Mouse (Mus musculus) limb, embryonic 14.5 days (tissue): ENCODE data around the gene Vav2. TPM values are rescaled to one million over a fixed set of nuclear protein-coding genes. Genes with fewer than 3 reads are reported as not detected.

ENCODE experiments used
- ATAC-seq: fragments of 200-750 bp; cut with Nextera tagmentation; 2 replicates; pipeline ENCODE4 v1.8.0; 2017; ENCODE audit warnings: low read depth, moderate number of reproducible peaks, moderate TSS enrichment; ENCODE audit not compliant: low FRiP score
- DNase-seq: peaks from one replicate; pipeline ENCODE4 v3.0.0-alpha.2; 2015; ENCODE audit warnings: low spot score
- H3K27ac ChIP-seq: fragments of 300-500 bp; sonication (generic); replicated peaks from 2 replicates; pipeline ENCODE4 v1.5.1; 2014; ENCODE audit warnings: low read depth, mild to moderate bottlenecking, low read length, moderate library complexity, mixed read lengths
- H3K27me3 ChIP-seq: fragments of 300-500 bp; sonication (generic); 2 replicates; pipeline ENCODE4 v1.6.1; 2014; ENCODE audit warnings: low read length, mixed read lengths; ENCODE audit not compliant: control insufficient read depth, insufficient read depth
- H3K36me3 ChIP-seq: fragments of 300-500 bp; sonication (generic); 2 replicates; pipeline ENCODE4 v1.6.1; 2014; ENCODE audit warnings: mild to moderate bottlenecking, low read length, moderate library complexity, mixed read lengths; ENCODE audit not compliant: control insufficient read depth, insufficient read depth
- H3K4me1 ChIP-seq: fragments of 300-500 bp; sonication (generic); 2 replicates; pipeline ENCODE4 v1.6.1; 2014; ENCODE audit warnings: antibody characterized with exemption, low read length, mixed read lengths; ENCODE audit not compliant: control insufficient read depth, insufficient read depth
- H3K4me2 ChIP-seq: fragments of 300-500 bp; sonication (generic); replicated peaks from 2 replicates; pipeline ENCODE4 v1.6.1; 2014; ENCODE audit warnings: low read depth, mild to moderate bottlenecking, low read length, moderate library complexity; ENCODE audit not compliant: severe bottlenecking
- H3K4me3 ChIP-seq: fragments of 300-500 bp; sonication (generic); replicated peaks from 2 replicates; pipeline ENCODE4 v1.5.1; 2014; ENCODE audit warnings: low read length
- H3K9ac ChIP-seq: fragments of 300-500 bp; sonication (generic); 2 replicates; pipeline ENCODE4 v1.6.1; 2014; ENCODE audit warnings: mild to moderate bottlenecking, low read depth, low read length, moderate library complexity; ENCODE audit not compliant: severe bottlenecking
- H3K9me3 ChIP-seq: fragments of 300-500 bp; sonication (generic); 2 replicates; pipeline ENCODE4 v1.6.1; 2016; ENCODE audit warnings: low read length; ENCODE audit not compliant: control insufficient read depth
- POLR2A ChIP-seq: fragments of 200-500 bp; IDR thresholded peaks from 2 replicates; pipeline ENCODE4 v1.8.0; 2012; ENCODE audit warnings: inconsistent platforms, mild to moderate bottlenecking, moderate library complexity, borderline replicate concordance; ENCODE audit not compliant: insufficient read depth, insufficient read length; ENCODE audit errors: extremely low read depth
- WGBS: fragments of 180-500 bp; shearing (Covaris S2); extraction: QIAGEN DNeasy Blood & Tissue Kit; methylation state at CpG from one replicate; pipeline ENCODE4 v1.1.7; 2014; 5-methylcytosine and 5-hydroxymethylcytosine counted together
- polyA plus RNA-seq, 2 experiments: library from polyadenylated mRNA; depleted of rRNA in 1 of 2; stranded (reverse) in 1 of 2; unstranded in 1 of 2; fragments of >200 nt; fragmentation: Nextera tagmentation in 1 of 2; extraction: Ambion mirVana in 1 of 2; gene quantifications; 2 replicates each; pipeline versions ENCODE4 v1.2.1 to v1.2.3; 2012 to 2014

Gene Vav2
- polyA plus RNA-seq, 2 experiments = 5.9 to 19.6 TPM

DNA sequence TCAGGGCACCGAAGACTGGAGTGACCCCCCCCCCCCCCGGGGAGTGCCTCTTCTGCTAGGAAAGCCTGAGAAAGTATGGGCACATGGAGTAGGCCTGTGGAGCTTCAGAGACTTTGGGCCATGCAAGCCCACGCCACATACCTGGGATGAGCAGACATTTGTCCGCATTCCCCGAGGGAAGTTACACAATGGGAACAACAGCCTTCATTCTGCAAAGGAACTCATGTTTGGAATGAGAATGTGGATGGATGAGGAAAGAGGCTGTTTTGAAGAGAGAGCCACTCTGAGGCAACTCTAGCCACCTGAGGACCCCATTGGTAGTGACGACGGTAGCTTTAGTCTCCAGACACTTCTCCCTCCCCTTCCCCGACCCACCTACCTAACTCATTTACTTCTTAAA lies 106.0 kb downstream of the Vav2 start:
- Histone ChIP-seq H3K4me1 (peaks cover 16% of the 10 kb centered on the region), H3K9me3 (no peaks in the 10 kb centered on the region), H3K9ac (no peak overlapping the region), H3K27me3 (no peaks in the 10 kb centered on the region), H3K4me2 (no peak overlapping the region), H3K4me3 (no peak overlapping the region), H3K27ac (no peak overlapping the region), H3K36me3 (no peaks in the 10 kb centered on the region)
- TF ChIP-seq POLR2A = no peak
- no peak for ATAC-seq
- 68% methylated on average over 8 of the region's 8 CpGs for WGBS
- DNase-seq = no peak

GRCm38 (mm10) chr2:27318606-27319005 lies 108.2 kb downstream of the Vav2 start:
- no peak for ATAC-seq

DNA sequence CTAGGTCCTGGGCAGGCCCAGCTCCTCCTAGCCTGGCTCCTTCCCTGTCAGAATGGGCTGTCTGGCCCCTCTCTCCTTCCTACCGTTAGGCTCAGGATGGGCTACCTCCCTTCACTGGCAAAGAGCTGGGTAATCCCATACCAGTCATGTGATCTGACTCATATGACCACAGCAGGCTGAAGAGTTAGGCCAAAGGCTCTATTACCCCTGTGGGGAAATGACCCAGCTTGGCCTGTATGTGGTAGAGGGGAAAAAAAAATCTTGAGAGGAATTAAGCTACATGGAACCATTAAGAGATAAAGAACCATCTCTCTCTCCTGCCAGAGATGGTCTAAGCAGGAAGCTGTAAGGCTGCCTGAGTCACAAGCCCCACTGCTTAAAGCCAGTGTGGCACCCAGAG lies 108.6 kb downstream of the Vav2 start:
- ATAC-seq = no peak
- no peak for TF ChIP-seq POLR2A

More at GRCm38 (mm10) chr2:27318606-27319005, 108.2 kb downstream of the Vav2 start:
- TF ChIP-seq POLR2A = no peak
- peaks cover 10% of the 10 kb centered on the region for H3K4me1 ChIP-seq
- DNase-seq = no peak
- no peak overlapping the region for H3K4me3 ChIP-seq
- H3K9me3 ChIP-seq = no peaks in the 10 kb centered on the region
- H3K9ac ChIP-seq = no peak overlapping the region
- no peaks in the 10 kb centered on the region for H3K36me3 ChIP-seq
- H3K4me2 ChIP-seq = no peak overlapping the region
- no peaks in the 10 kb centered on the region for H3K27me3 ChIP-seq
- H3K27ac ChIP-seq = no peak overlapping the region
- 71% methylated on average over 4 of the region's 4 CpGs for WGBS

GRCm38 (mm10) chr2:27316167-27316566 lies 110.7 kb downstream of the Vav2 start:
- ATAC-seq = peak; percentile 26; the same call in 1 of the 2 replicates

More for the DNA sequence above, 108.6 kb downstream of the Vav2 start:
- Histone ChIP-seq H3K27ac (no peak overlapping the region), H3K4me1 (peaks cover 5% of the 10 kb centered on the region), H3K4me3 (no peak overlapping the region), H3K4me2 (no peak overlapping the region), H3K36me3 (no peaks in the 10 kb centered on the region), H3K9me3 (no peaks in the 10 kb centered on the region), H3K9ac (no peak overlapping the region), H3K27me3 (no peaks in the 10 kb centered on the region)
- no peak for DNase-seq
- 18% methylated on average over 1 of the region's 1 CpGs for WGBS

DNA sequence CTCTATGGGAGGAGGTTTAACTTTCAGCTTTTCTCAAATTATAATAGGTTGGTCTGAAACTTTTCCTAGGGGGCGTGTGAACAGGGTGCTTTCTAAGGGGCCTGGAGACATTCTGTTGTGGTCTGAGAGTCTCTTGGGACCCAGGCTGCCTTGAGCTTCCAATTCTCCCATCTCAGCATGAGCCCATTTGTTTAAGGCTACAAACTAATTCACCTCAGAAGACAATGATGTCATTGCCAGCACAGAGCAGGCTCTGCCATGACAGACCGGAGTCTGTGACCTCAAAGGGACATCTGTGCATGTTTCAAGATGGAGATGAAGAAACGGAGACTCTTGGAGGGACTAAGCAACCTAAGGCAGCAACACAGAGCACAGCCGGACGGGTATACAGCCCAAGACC lies 112.6 kb downstream of the Vav2 start:
- H3K36me3 ChIP-seq = no peaks in the 10 kb centered on the region
- no peak for DNase-seq
- no peak for TF ChIP-seq POLR2A
- no peak overlapping the region for H3K27ac ChIP-seq
- H3K9me3 ChIP-seq = no peaks in the 10 kb centered on the region
- no peak overlapping the region for H3K4me3 ChIP-seq
- H3K4me1 ChIP-seq = no peaks in the 10 kb centered on the region; the same call in 1 of the 2 replicates
- H3K27me3 ChIP-seq = no peaks in the 10 kb centered on the region
- no peak overlapping the region for H3K9ac ChIP-seq
- ATAC-seq = no peak
- 89% methylated on average over 5 of the region's 5 CpGs for WGBS
- no peak overlapping the region for H3K4me2 ChIP-seq

More at GRCm38 (mm10) chr2:27316167-27316566, 110.7 kb downstream of the Vav2 start:
- H3K9me3 ChIP-seq = no peaks in the 10 kb centered on the region
- no peak overlapping the region for H3K9ac ChIP-seq
- no peaks in the 10 kb centered on the region for H3K36me3 ChIP-seq
- no peak for TF ChIP-seq POLR2A
- WGBS = 62% methylated on average over 5 of the region's 5 CpGs
- no peak overlapping the region for H3K4me3 ChIP-seq
- H3K27me3 ChIP-seq = no peaks in the 10 kb centered on the region
- no peak overlapping the region for H3K4me2 ChIP-seq
- no peak overlapping the region for H3K27ac ChIP-seq
- no peak for DNase-seq
- no peaks in the 10 kb centered on the region; the same call in 1 of the 2 replicates for H3K4me1 ChIP-seq

GRCm38 (mm10) chr2:27312500-27312899 lies 114.3 kb downstream of the Vav2 start:
- no peak for ATAC-seq
- 72% methylated on average over 3 of the region's 3 CpGs for WGBS

More at GRCm38 (mm10) chr2:27312500-27312899, 114.3 kb downstream of the Vav2 start:
- no peak for TF ChIP-seq POLR2A
- Histone ChIP-seq H3K9ac (no peak overlapping the region), H3K27ac (no peak overlapping the region), H3K9me3 (no peaks in the 10 kb centered on the region), H3K4me2 (no peak overlapping the region), H3K4me3 (no peak overlapping the region), H3K4me1 (no peaks in the 10 kb centered on the region; the same call in 1 of the 2 replicates), H3K27me3 (no peaks in the 10 kb centered on the region), H3K36me3 (no peaks in the 10 kb centered on the region)
- no peak for DNase-seq
